Mouse (Mus musculus) C2C12 (cell line): ENCODE results near the gene Spon1.

Source experiments
- CEBPB ChIP-seq: IDR thresholded peaks from one replicate; pipeline ENCODE4 v1.6.1; 2011; ENCODE audit warnings: low read depth, mild to moderate bottlenecking, control low read depth, moderate library complexity
- CTCF ChIP-seq: IDR thresholded peaks from one replicate; pipeline ENCODE4 v1.5.1; 2011; ENCODE audit not compliant: control insufficient read depth, insufficient read depth, insufficient read length
- FOSL1 ChIP-seq: IDR thresholded peaks from one replicate; pipeline ENCODE4 v1.8.0; 2011; ENCODE audit warnings: mild to moderate bottlenecking, low read length; ENCODE audit not compliant: poor library complexity, insufficient read depth, severe bottlenecking
- MYOD1 ChIP-seq: IDR thresholded peaks from one replicate; pipeline ENCODE4 v1.6.1; 2011; ENCODE audit warnings: low read depth; ENCODE audit not compliant: control insufficient read depth, insufficient read length
- USF1 ChIP-seq: IDR thresholded peaks from one replicate; pipeline ENCODE4 v1.6.1; 2011; ENCODE audit warnings: low read depth, mild to moderate bottlenecking, control low read depth, moderate library complexity

DNA sequence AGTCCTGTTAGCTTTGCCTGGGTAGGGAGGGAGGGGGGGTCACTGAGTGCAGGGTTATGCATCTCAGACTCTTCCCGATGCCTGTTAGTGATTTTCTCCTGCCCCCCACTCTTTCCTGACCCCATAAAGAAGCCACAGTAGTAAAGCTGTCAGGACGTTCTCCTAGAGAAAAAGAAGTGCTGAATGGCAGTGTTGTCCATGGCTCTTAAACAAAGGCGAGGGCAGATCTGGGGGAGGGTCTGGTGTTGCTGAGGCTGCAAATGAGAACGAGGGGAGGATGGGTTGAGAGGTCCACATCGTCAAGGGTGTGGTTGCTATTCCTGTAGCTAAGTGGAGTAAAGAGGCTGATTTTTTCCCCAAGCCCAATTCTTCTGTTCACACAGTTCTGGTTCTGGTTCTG is 21.8 kb upstream of the Spon1 start:
- no peak for TF ChIP-seq USF1
- TF ChIP-seq CTCF = no peak
- TF ChIP-seq FOSL1 = no peak
- no peak for TF ChIP-seq CEBPB
- no peak for TF ChIP-seq MYOD1
